Mouse (Mus musculus) liver, adult 2 months (tissue): Measurements from ENCODE around the gene Gm14226.
A peak's percentile ranks its signal among the peaks of the same experiment; 100 is the strongest.

ENCODE experiments used
- CTCF ChIP-seq: fragments of 200-500 bp; IDR thresholded peaks from 2 replicates; pipeline ENCODE4 v1.5.1; 2011; ENCODE audit warnings: low read depth, low read length, control low read depth
- POLR2A ChIP-seq: fragments of 200-500 bp; IDR thresholded peaks from 2 replicates; pipeline ENCODE4 v1.6.1; 2011; ENCODE audit warnings: low read length, control low read depth; ENCODE audit not compliant: insufficient read depth; ENCODE audit errors: extremely low read depth

- peak; percentile 98 for TF ChIP-seq POLR2A
- TF ChIP-seq CTCF, result no peak
These were observed 32.6 kb downstream of the Gm14226 start for GRCm38 (mm10) chr2:155050504-155051236.
